Mouse (Mus musculus) cerebellum, adult 2 months (tissue): ENCODE results near the gene Tcf20.

Source experiments
- CTCF ChIP-seq: fragments of 200-500 bp; IDR thresholded peaks from 2 replicates; pipeline ENCODE4 v1.5.1; 2011; ENCODE audit warnings: low read depth, mild to moderate bottlenecking, control low read depth, low read length, moderate library complexity, borderline replicate concordance; ENCODE audit not compliant: insufficient read depth
- POLR2A ChIP-seq: fragments of 200-500 bp; IDR thresholded peaks from 2 replicates; pipeline ENCODE4 v1.6.1; 2011; ENCODE audit warnings: low read length, control low read depth, borderline replicate concordance; ENCODE audit not compliant: insufficient read depth

DNA sequence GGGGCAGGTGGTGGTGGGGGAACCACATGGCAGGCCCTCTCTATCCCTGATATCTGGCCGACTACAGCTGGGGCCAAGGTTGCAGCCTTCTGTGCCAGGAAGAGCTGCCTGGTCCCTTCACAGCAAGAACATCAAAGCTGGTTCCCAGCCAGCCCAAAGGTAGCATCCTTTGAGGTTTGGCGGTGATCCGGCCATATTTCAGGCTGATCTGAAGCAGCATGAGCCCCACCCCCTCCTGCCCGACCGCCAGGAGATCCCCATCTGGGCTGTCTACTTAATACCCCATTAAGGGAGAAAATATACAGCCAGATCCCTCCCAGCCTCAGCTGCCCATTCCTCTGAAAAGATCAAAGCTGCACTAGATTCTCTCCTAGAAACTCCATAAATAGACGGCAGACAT is 59.6 kb downstream of the Tcf20 start:
- TF ChIP-seq POLR2A, result no peak
- TF ChIP-seq CTCF, result no peak
